ENCODE assay signal across 13 mouse cellular contexts in the genomic region with DNA sequence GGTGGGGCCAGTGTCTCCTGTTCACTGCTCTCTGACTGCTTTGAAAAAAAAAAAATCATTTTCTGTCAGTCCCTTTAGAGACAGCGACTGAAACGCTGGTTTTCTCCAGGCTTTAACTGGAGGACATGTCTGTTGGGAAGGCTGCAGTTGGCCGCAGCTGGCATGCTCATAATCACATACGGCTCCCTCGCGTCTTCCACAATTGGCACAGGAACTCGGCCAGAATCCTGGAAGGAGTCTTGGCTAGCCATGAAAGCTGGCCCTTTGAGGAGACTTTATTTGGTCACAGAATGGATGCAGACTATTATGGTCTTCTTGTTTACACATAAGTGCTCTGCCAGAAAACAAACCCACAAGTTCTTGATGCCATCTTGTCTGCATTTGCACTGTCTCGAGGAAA.
DNase-seq lines count a peak whose midpoint lies in the region; ATAC-seq and TF ChIP-seq lines count a peak whose summit lies in the region.
"Had no signal": no experiment of that assay in that cellular context is flagged by ENCODE, and none has a peak within 500 bp of the region (broad histone marks: within the 10 kb centered on the region; RNA-seq: fewer than 3 reads in every experiment).

No protein-coding gene starts in this region.

- intact Hi-C loops in left cerebral cortex, postnatal 10 days (cut with DNase I) = no loop called here

- peak; percentile 80 for DNase-seq in forebrain, postnatal 0 days
- DNase-seq in forebrain, embryonic 10.5 days (ENCODE audit: extremely low spot score, low spot score) = no peak
- peak; percentile 63 for DNase-seq in brain, adult 2 months (ENCODE audit: low read depth, low spot score)
- DNase-seq in cerebellum, postnatal 14 days = peak; percentile 73 to 79
- peak; percentile 44 to 48 for DNase-seq in left cerebral cortex, postnatal 10 days (ENCODE audit: extremely low spot score in 1 of 2, low spot score in 2 of 2)
- DNase-seq in thymus, postnatal 0 days (ENCODE audit: low spot score) = no peak
- DNase-seq in kidney, adult 11 months = no peak
- DNase-seq: kidney, postnatal 36 days had no signal

- H3K9me3 ChIP-seq in forebrain, postnatal 0 days (ENCODE audit: low read length) = no peaks in the 10 kb centered on the region
- no peaks in the 10 kb centered on the region for H3K9me3 ChIP-seq in forebrain, embryonic 10.5 days
- H3K9me3 ChIP-seq: heart, embryonic 12.5 days; limb, embryonic 13.5 days; midbrain, embryonic 15.5 days; neural tube, embryonic 15.5 days had no signal

- WGBS in forebrain, postnatal 0 days = 30% methylated on average over 8 of the region's 8 CpGs
- 90% methylated on average over 8 of the region's 8 CpGs for WGBS in forebrain, embryonic 10.5 days

- TF ChIP-seq CTCF in forebrain, postnatal 0 days (IDR thresholded peaks at IDR 0.05; ENCODE audit: low read depth) = no peak

- no peaks in the 10 kb centered on the region for H3K27me3 ChIP-seq in forebrain, postnatal 0 days (ENCODE audit: insufficient read depth, low read length)
- no peaks in the 10 kb centered on the region for H3K27me3 ChIP-seq in forebrain, embryonic 10.5 days (ENCODE audit: poor library complexity, severe bottlenecking)
- H3K27me3 ChIP-seq: heart, embryonic 12.5 days; limb, embryonic 13.5 days; midbrain, embryonic 15.5 days; neural tube, embryonic 15.5 days had no signal

- peaks cover 4% of the 10 kb centered on the region; the same call in 1 of the 2 replicates for H3K4me1 ChIP-seq in forebrain, postnatal 0 days (ENCODE audit: insufficient read depth)
- no peaks in the 10 kb centered on the region for H3K4me1 ChIP-seq in forebrain, embryonic 10.5 days
- H3K4me1 ChIP-seq: heart, embryonic 12.5 days; limb, embryonic 13.5 days; midbrain, embryonic 15.5 days; neural tube, embryonic 15.5 days had no signal

- H3K4me3 ChIP-seq in forebrain, postnatal 0 days (ENCODE audit: low read depth, low read length) = no peak overlapping the region
- H3K4me3 ChIP-seq in forebrain, embryonic 10.5 days = no peak overlapping the region
- H3K4me3 ChIP-seq: heart, embryonic 12.5 days; limb, embryonic 13.5 days; midbrain, embryonic 15.5 days; neural tube, embryonic 15.5 days had no signal

- no peak overlapping the region for H3K27ac ChIP-seq in forebrain, postnatal 0 days (ENCODE audit: low read depth, low read length)
- H3K27ac ChIP-seq in forebrain, embryonic 10.5 days = no peak overlapping the region
- H3K27ac ChIP-seq: limb, embryonic 13.5 days; midbrain, embryonic 15.5 days; neural tube, embryonic 15.5 days had no signal

- H3K4me2 ChIP-seq in forebrain, postnatal 0 days (ENCODE audit: low read depth) = no peak overlapping the region
- H3K4me2 ChIP-seq: heart, embryonic 12.5 days; limb, embryonic 13.5 days; midbrain, embryonic 15.5 days; neural tube, embryonic 15.5 days had no signal

- H3K36me3 ChIP-seq in forebrain, postnatal 0 days (ENCODE audit: insufficient read depth) = no peaks in the 10 kb centered on the region
- H3K36me3 ChIP-seq in forebrain, embryonic 10.5 days (replicated peaks) = no peaks in the 10 kb centered on the region
- H3K36me3 ChIP-seq: heart, embryonic 12.5 days; limb, embryonic 13.5 days; midbrain, embryonic 15.5 days; neural tube, embryonic 15.5 days had no signal

- peak; percentile 75 for ATAC-seq in forebrain, postnatal 0 days
- ATAC-seq: lung, postnatal 0 days; midbrain, embryonic 15.5 days had no signal

- H3K9ac ChIP-seq in forebrain, postnatal 0 days = no peak overlapping the region
- H3K9ac ChIP-seq: heart, embryonic 12.5 days; limb, embryonic 13.5 days; midbrain, embryonic 15.5 days; neural tube, embryonic 15.5 days had no signal

Comparison
In these comparisons a context has a peak if more than half of its experiments do, and no peak if none do; other contexts are left out.
1. DNase-seq: peak in forebrain, postnatal 0 days (single experiment), brain, adult 2 months (single experiment), cerebellum, postnatal 14 days (2 of 2) and left cerebral cortex, postnatal 10 days (2 of 2); none in forebrain, embryonic 10.5 days (single experiment), thymus, postnatal 0 days (single experiment) and kidney, adult 11 months (single experiment).